25 mouse cellular contexts compared by ENCODE assay signal in genomic region chr14:36499323-36499722, GRCm38 (mm10).
"Had no signal": no experiment of that assay in that cellular context is flagged by ENCODE, and none has a peak within 500 bp of the region (broad histone marks: within the 10 kb centered on the region; RNA-seq: fewer than 3 reads in every experiment).

No protein-coding gene starts in this region.

- DNase-seq: gastrocnemius, postnatal 14 days; gastrocnemius, postnatal 36 days; heart, adult 11 months; heart, adult 2 months; heart, postnatal 10 days; heart, postnatal 4 days; kidney, adult 11 months; kidney, adult 2 months; kidney, adult 9 months; kidney, postnatal 14 days; kidney, postnatal 36 days; layer of hippocampus, adult 9-11 months; layer of hippocampus, postnatal 36 days; left cerebral cortex, postnatal 4 days; liver, embryonic 13.5 days had no signal

- H3K9ac ChIP-seq: heart, embryonic 12.5 days; hindbrain, embryonic 14.5 days; kidney, embryonic 15.5 days; limb, embryonic 13.5 days; limb, embryonic 15.5 days; liver, embryonic 13.5 days; liver, embryonic 15.5 days had no signal

- H3K9me3 ChIP-seq: heart, embryonic 12.5 days; hindbrain, embryonic 10.5 days; kidney, embryonic 15.5 days; limb, embryonic 13.5 days; limb, embryonic 15.5 days; liver, embryonic 13.5 days; liver, embryonic 15.5 days had no signal

- H3K4me1 ChIP-seq: heart, embryonic 12.5 days; hindbrain, embryonic 10.5 days; kidney, embryonic 15.5 days; limb, embryonic 13.5 days; limb, embryonic 15.5 days; liver, embryonic 13.5 days; liver, embryonic 15.5 days had no signal

- H3K36me3 ChIP-seq: heart, embryonic 12.5 days; hindbrain, embryonic 10.5 days; kidney, embryonic 15.5 days; limb, embryonic 13.5 days; limb, embryonic 15.5 days; liver, embryonic 13.5 days; liver, embryonic 15.5 days had no signal

- H3K4me3 ChIP-seq: heart, adult 2 months; heart, embryonic 12.5 days; hindbrain, embryonic 10.5 days; kidney, embryonic 15.5 days; limb, embryonic 13.5 days; limb, embryonic 15.5 days; liver, embryonic 13.5 days; liver, embryonic 15.5 days had no signal

- ATAC-seq: hindbrain, embryonic 16.5 days; intestine, embryonic 16.5 days had no signal

- H3K27ac ChIP-seq: heart, adult 2 months; hindbrain, embryonic 10.5 days; hindbrain, embryonic 14.5 days; kidney, embryonic 15.5 days; kidney, postnatal 0 days; limb, embryonic 13.5 days; limb, embryonic 15.5 days; liver, embryonic 13.5 days; liver, embryonic 15.5 days had no signal

- H3K27me3 ChIP-seq: heart, embryonic 12.5 days; kidney, embryonic 15.5 days; limb, embryonic 13.5 days; limb, embryonic 15.5 days; liver, embryonic 13.5 days; liver, embryonic 15.5 days had no signal

- H3K4me2 ChIP-seq: heart, embryonic 12.5 days; hindbrain, embryonic 14.5 days; kidney, embryonic 15.5 days; limb, embryonic 13.5 days; limb, embryonic 15.5 days; liver, embryonic 13.5 days; liver, embryonic 15.5 days had no signal
